Mouse (Mus musculus) heart, adult 11 months (tissue): ENCODE measurements at regions not wholly inside any gene's neighbourhood (a gene's known extent, or its start where the extent isn't known, plus 50 kb on each side); places are given as distances from the start of the nearest gene placed in this dataset.

Source experiments
- DNase-seq: peaks from one replicate; pipeline ENCODE4 v3.0.0; 2022

GRCm38 (mm10) chr2:79138368-79139109, 116.7 kb upstream of the Itga4 start:
- DNase-seq, result no peak

GRCm38 (mm10) chr2:79141961-79142360, 113.3 kb upstream of the Itga4 start:
- DNase-seq, result no peak

GRCm38 (mm10) chr2:79143196-79143595, 112.0 kb upstream of the Itga4 start:
- no peak for DNase-seq

GRCm38 (mm10) chr2:79145897-79146296, 109.3 kb upstream of the Itga4 start:
- no peak for DNase-seq

GRCm38 (mm10) chr2:79146563-79146962, 108.7 kb upstream of the Itga4 start:
- DNase-seq, result no peak

- DNase-seq, result no peak
These were observed 106.1 kb upstream of the Itga4 start for GRCm38 (mm10) chr2:79149012-79149698.

GRCm38 (mm10) chr2:79151610-79152009, 103.6 kb upstream of the Itga4 start:
- no peak for DNase-seq

GRCm38 (mm10) chr2:79152031-79152694, 103.1 kb upstream of the Itga4 start:
- DNase-seq, result no peak

- DNase-seq, result peak; percentile 51
These were observed 102.5 kb upstream of the Itga4 start for GRCm38 (mm10) chr2:79152695-79153057.

- DNase-seq, result no peak
These were observed 102.2 kb upstream of the Itga4 start for GRCm38 (mm10) chr2:79153070-79153469.

- DNase-seq, result no peak
These were observed 96.7 kb upstream of the Itga4 start for GRCm38 (mm10) chr2:79158450-79159055.

- DNase-seq, result no peak
These were observed 95.9 kb upstream of the Itga4 start for GRCm38 (mm10) chr2:79159336-79159735.

- DNase-seq, result no peak
These were observed 82.0 kb upstream of the Itga4 start for GRCm38 (mm10) chr2:79172967-79173919.

- no peak for DNase-seq
These were observed 80.9 kb upstream of the Itga4 start for GRCm38 (mm10) chr2:79174282-79174681.

- DNase-seq, result no peak
These were observed 74.4 kb upstream of the Itga4 start for GRCm38 (mm10) chr2:79180782-79181181.

- no peak for DNase-seq
These were observed 72.1 kb upstream of the Itga4 start for GRCm38 (mm10) chr2:79183034-79183630.

GRCm38 (mm10) chr2:79185234-79186101, 69.8 kb upstream of the Itga4 start:
- DNase-seq, result peak; percentile 29

- no peak for DNase-seq
These were observed 68.3 kb upstream of the Itga4 start for GRCm38 (mm10) chr2:79186878-79187277.

- no peak for DNase-seq
These were observed 66.6 kb upstream of the Itga4 start for GRCm38 (mm10) chr2:79188511-79189193.

GRCm38 (mm10) chr2:79193851-79194250, 61.4 kb upstream of the Itga4 start:
- no peak for DNase-seq
